Mouse (Mus musculus) CH12.LX (cell line): ENCODE data around the gene Cpsf6. TPM values are rescaled to one million over a fixed set of nuclear protein-coding genes. Genes with fewer than 3 reads are reported as not detected.

Source experiments
- DNase-seq: peaks from one replicate; pipeline ENCODE4 v3.0.0-alpha.2; 2013; ENCODE audit errors: extremely low read depth
- H3K27ac ChIP-seq: 2 replicates; pipeline ENCODE4 v1.5.1; 2012; ENCODE audit warnings: low read depth, mild to moderate bottlenecking, control low read depth, moderate library complexity; ENCODE audit not compliant: insufficient read depth
- H3K27me3 ChIP-seq: replicated peaks from 2 replicates; pipeline ENCODE3; 2012; ENCODE audit warnings: inconsistent platforms
- H3K36me3 ChIP-seq, 2 experiments: replicated peaks in 1 of 2; 2 replicates each; pipeline versions ENCODE3 to v1.6.1; 2012; ENCODE audit warnings: inconsistent platforms in 1 of 2, low read length in 1 of 2, mild to moderate bottlenecking in 1 of 2, mixed read lengths in 1 of 2, moderate library complexity in 1 of 2; ENCODE audit not compliant: control insufficient read depth in 1 of 2, insufficient read depth in 1 of 2
- H3K4me1 ChIP-seq, 2 experiments: 2 replicates each; pipeline ENCODE4 v1.6.1; 2012; ENCODE audit warnings: inconsistent platforms in 1 of 2, moderate library complexity in 1 of 2; ENCODE audit not compliant: insufficient read depth in 2 of 2, control insufficient read depth in 1 of 2
- H3K4me2 ChIP-seq: 2 replicates; pipeline ENCODE4 v1.6.1; 2012; ENCODE audit warnings: low read depth, mild to moderate bottlenecking, control low read depth; ENCODE audit not compliant: poor library complexity, insufficient read depth, severe bottlenecking
- H3K4me3 ChIP-seq, 3 experiments: fragments of 150-350 bp in 1 of 3; sonication (generic) in 1 of 3; replicated peaks in 1 of 3; 2 replicates each; pipeline versions ENCODE3 to v1.5.1; 2011 to 2012; ENCODE audit warnings: low read depth in 2 of 3, low read length in 2 of 3, mild to moderate bottlenecking in 2 of 3, moderate library complexity in 2 of 3, control low read depth in 1 of 3, improper control_type of control experiment in 1 of 3, inconsistent platforms in 1 of 3, mixed read lengths in 1 of 3; ENCODE audit not compliant: poor library complexity in 1 of 3
- H3K79me2 ChIP-seq: replicated peaks from 2 replicates; pipeline ENCODE4 v1.6.1; 2012; ENCODE audit warnings: mild to moderate bottlenecking, moderate library complexity; ENCODE audit not compliant: control insufficient read depth, poor library complexity, insufficient read depth, severe bottlenecking; ENCODE audit errors: extremely low read depth
- H3K9ac ChIP-seq: 2 replicates; pipeline ENCODE4 v1.6.1; 2012; ENCODE audit warnings: low read depth, mild to moderate bottlenecking, control low read depth, moderate library complexity; ENCODE audit not compliant: insufficient read depth
- H3K9me3 ChIP-seq: replicated peaks from 2 replicates; pipeline ENCODE3; 2012; ENCODE audit warnings: low read length, inconsistent platforms, mixed read lengths
- CHD2 ChIP-seq: IDR thresholded peaks from 2 replicates; pipeline ENCODE4 v1.6.1; 2011; ENCODE audit warnings: low read length, improper control_type of control experiment
- E2F4 ChIP-seq: IDR thresholded peaks from 2 replicates; pipeline ENCODE4 v1.6.1; 2011; ENCODE audit warnings: low read depth, low read length, improper control_type of control experiment; ENCODE audit not compliant: insufficient replicate concordance
- EP300 ChIP-seq: IDR thresholded peaks from 2 replicates; pipeline ENCODE4 v1.6.1; 2011; ENCODE audit warnings: low read length, improper control_type of control experiment
- ETS1 ChIP-seq: conservative IDR thresholded peaks from 2 replicates; pipeline ENCODE4 v1.6.1; 2012; ENCODE audit warnings: low read depth, mild to moderate bottlenecking, inconsistent platforms, low read length, improper control_type of control experiment, moderate library complexity
- HCFC1 ChIP-seq: IDR thresholded peaks from 2 replicates; pipeline ENCODE4 v1.6.1; 2012; ENCODE audit warnings: low read depth, mild to moderate bottlenecking, inconsistent platforms, low read length, improper control_type of control experiment
- JUND ChIP-seq: conservative IDR thresholded peaks from 2 replicates; pipeline ENCODE4 v1.6.1; 2011; ENCODE audit warnings: low read depth, low read length, improper control_type of control experiment
- NELFE ChIP-seq: IDR thresholded peaks from 2 replicates; pipeline ENCODE4 v1.6.1; 2011; ENCODE audit warnings: low read depth, low read length, improper control_type of control experiment
- PAX5 ChIP-seq: IDR thresholded peaks from 2 replicates; pipeline ENCODE4 v1.6.1; 2012; ENCODE audit warnings: low read length, inconsistent platforms, mixed read lengths
- SMC3 ChIP-seq: IDR thresholded peaks from 2 replicates; pipeline ENCODE4 v1.6.1; 2011; ENCODE audit warnings: low read depth, low read length, improper control_type of control experiment
- TCF12 ChIP-seq: IDR thresholded peaks from 2 replicates; pipeline ENCODE4 v1.6.1; 2014; ENCODE audit warnings: low read depth, mild to moderate bottlenecking, inconsistent platforms, low read length, improper control_type of control experiment
- UBTF ChIP-seq: IDR thresholded peaks from 2 replicates; pipeline ENCODE4 v1.6.1; 2012; ENCODE audit warnings: low read depth, mild to moderate bottlenecking, inconsistent platforms, low read length, improper control_type of control experiment, moderate library complexity
- USF1 ChIP-seq: IDR thresholded peaks from 2 replicates; pipeline ENCODE4 v1.6.1; 2014; ENCODE audit warnings: low read depth, mild to moderate bottlenecking, inconsistent platforms, low read length, improper control_type of control experiment
- ZKSCAN1 ChIP-seq: IDR thresholded peaks from 2 replicates; pipeline ENCODE4 v1.6.1; 2012; ENCODE audit warnings: low read depth, inconsistent platforms, low read length, improper control_type of control experiment, borderline replicate concordance
- dilution Hi-C: fragments of 300-500 bp; cut with MboI; formaldehyde crosslinking; loops from 2 replicates; pipeline ENCODE4 v1.14.3; 2020; ENCODE audit warnings: low sequenced_read_pairs; ENCODE audit not compliant: extremely low pct_unique_long_range_greater_than_20kb, extremely low pct_ligation_motif_present
- in situ Hi-C: fragments of 300-500 bp; cut with MboI; formaldehyde crosslinking; loops from 3 replicates; pipeline ENCODE4 v1.14.3; 2019; ENCODE audit warnings: low sequenced_read_pairs, low pct_ligation_motif_present, low pct_unique_long_range_greater_than_20kb, mixed read lengths
- polyA plus RNA-seq: library from polyadenylated mRNA; unstranded; fragments of >175 nt; gene quantifications from 2 replicates; pipeline ENCODE4 v1.2.1, GENCODE M21; 2012; ENCODE audit warnings: low read depth; ENCODE audit not compliant: insufficient read length
- total RNA-seq, 2 experiments: library from RNA; depleted of rRNA; stranded (reverse); fragments of 300-350 nt in 1 of 2; fragments of >200 nt in 1 of 2; gene quantifications; 2 replicates each; pipeline ENCODE4 v1.2.3; 2012 to 2014

Gene Cpsf6
- total and polyA plus RNA-seq, 3 experiments, result 87.6 to 114 (median 99.5) TPM

DNA sequence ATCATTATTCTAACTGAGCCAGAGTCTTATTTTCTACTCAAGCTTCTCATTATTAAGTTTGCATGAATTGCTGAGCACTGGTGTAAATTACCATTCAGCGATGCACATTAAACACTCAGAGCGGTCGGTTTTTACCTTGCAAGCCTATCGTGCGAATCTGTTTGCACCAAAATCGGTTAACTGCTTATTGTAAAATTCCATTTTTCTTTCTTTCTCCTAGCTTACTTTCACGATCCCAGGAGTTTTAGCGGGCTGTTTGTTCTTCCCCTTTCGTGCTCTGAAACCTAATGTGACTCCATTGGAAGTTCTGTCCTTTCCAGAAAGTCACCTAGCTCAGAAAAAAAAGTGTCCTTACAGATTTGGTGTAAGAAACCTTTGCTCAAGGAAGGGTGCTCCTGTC lies 36.3 kb upstream of the Cpsf6 start:
- Histone ChIP-seq H3K9ac (no peak overlapping the region), H3K4me2 (no peak overlapping the region), H3K4me3 (no peak overlapping the region), H3K79me2 (no peaks in the 10 kb centered on the region), H3K27ac (no peak overlapping the region), H3K4me1 (peaks cover 6 to 8% of the 10 kb centered on the region in 2 experiments), H3K27me3 (no peaks in the 10 kb centered on the region), H3K9me3 (no peaks in the 10 kb centered on the region), H3K36me3 (no peaks in the 10 kb centered on the region)
- in situ Hi-C loops (no loop called here), dilution Hi-C loops (no loop called here)
- TF ChIP-seq PAX5 (no peak), HCFC1 (no peak)
- DNase-seq, result no peak

DNA sequence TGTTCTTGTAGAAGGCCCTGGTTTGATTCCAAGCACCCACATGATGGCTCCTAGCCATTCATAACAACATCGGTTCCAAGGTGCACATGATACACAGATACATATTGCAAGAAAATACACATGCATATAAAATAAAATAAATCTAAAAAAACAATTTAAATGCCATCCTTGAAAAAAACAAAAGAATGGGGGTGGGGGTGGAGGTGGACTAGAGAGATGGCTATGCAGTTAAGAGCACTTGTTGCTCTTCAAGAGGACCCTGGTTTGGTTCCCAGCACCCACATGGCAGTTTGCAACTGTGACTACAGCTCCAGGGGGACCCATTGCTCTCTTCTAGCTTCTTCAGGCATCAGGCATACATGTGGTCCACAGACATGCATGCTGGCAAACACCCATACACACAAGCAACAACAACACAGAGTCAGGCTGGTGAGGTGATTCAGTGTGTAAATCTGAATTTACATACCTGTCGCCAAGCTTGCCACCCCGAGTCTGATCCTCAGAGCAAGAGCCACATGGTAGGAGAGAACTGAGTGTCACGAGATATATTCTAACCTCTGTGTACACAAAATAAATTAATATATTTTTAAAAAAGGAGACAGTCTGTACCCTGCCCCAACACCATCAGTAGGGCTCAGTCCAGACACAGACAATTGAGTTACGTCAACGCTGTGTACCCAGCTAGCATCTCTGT lies 35.7 kb upstream of the Cpsf6 start:
- Histone ChIP-seq H3K27me3 (no peaks in the 10 kb centered on the region), H3K9ac (no peak overlapping the region), H3K27ac (no peak overlapping the region), H3K4me1 (peaks cover 6 to 8% of the 10 kb centered on the region in 2 experiments), H3K36me3 (no peaks in the 10 kb centered on the region), H3K9me3 (no peaks in the 10 kb centered on the region), H3K79me2 (no peaks in the 10 kb centered on the region), H3K4me3 (no peak overlapping the region), H3K4me2 (no peak overlapping the region)
- dilution Hi-C loops (no loop called here), in situ Hi-C loops (no loop called here)
- TF ChIP-seq NELFE, result no peak
- no peak for TF ChIP-seq HCFC1
- no peak for TF ChIP-seq ZKSCAN1
- no peak for TF ChIP-seq TCF12
- TF ChIP-seq CHD2, result no peak
- no peak for TF ChIP-seq UBTF
- TF ChIP-seq E2F4, result no peak
- no peak for DNase-seq

DNA sequence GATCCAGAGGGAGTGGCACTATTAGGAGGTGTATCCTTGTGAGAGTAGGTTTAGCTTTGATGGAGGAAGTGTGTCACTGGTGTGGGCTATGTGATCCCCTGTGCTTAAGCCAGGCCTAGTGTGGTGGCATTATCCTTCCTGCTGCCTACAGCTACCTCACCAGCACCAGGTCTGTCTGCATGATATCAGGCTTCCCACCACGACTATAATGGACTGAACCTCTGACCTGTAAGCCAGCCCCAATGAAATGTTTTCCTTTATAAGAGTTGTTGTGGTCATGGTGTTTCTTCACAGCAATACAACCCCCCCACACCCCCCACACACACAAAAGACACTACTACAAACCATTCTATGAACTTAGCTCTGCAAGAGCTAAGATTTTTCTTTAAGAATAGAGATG lies 34.9 kb upstream of the Cpsf6 start:
- H3K9ac ChIP-seq, result no peak overlapping the region
- dilution Hi-C loops (no loop called here), in situ Hi-C loops (no loop called here)
- H3K4me2 ChIP-seq, result no peak overlapping the region
- DNase-seq, result no peak
- H3K9me3 ChIP-seq, result no peaks in the 10 kb centered on the region
- H3K4me3 ChIP-seq, result no peak overlapping the region
- no peaks in the 10 kb centered on the region for H3K27me3 ChIP-seq
- no peak overlapping the region for H3K27ac ChIP-seq
- H3K79me2 ChIP-seq, result no peaks in the 10 kb centered on the region
- no peaks in the 10 kb centered on the region for H3K36me3 ChIP-seq
- TF ChIP-seq ETS1 (no peak), EP300 (no peak), JUND (no peak), E2F4 (no peak), SMC3 (no peak), USF1 (no peak), UBTF (no peak)
- peaks cover 6 to 8% of the 10 kb centered on the region in 2 experiments for H3K4me1 ChIP-seq
